Mouse (Mus musculus) heart, embryonic 10.5 days (tissue): ENCODE results near the gene Agmo. TPM values are rescaled to one million over a fixed set of nuclear protein-coding genes. Genes with fewer than 3 reads are reported as not detected.

Source experiments
- DNase-seq: peaks from one replicate; pipeline ENCODE4 v3.0.0-alpha.2; 2017; ENCODE audit warnings: low spot score
- H3K27ac ChIP-seq: fragments of 300-500 bp; sonication (generic); 2 replicates; pipeline ENCODE4 v1.5.1; 2016; ENCODE audit warnings: mild to moderate bottlenecking
- H3K27me3 ChIP-seq: fragments of 300-500 bp; sonication (generic); 2 replicates; pipeline ENCODE4 v1.6.1; 2016; ENCODE audit warnings: mild to moderate bottlenecking; ENCODE audit not compliant: poor library complexity, insufficient read depth, severe bottlenecking
- H3K36me3 ChIP-seq: fragments of 300-500 bp; sonication (generic); 2 replicates; pipeline ENCODE4 v1.6.1; 2016; ENCODE audit warnings: mild to moderate bottlenecking, moderate library complexity
- H3K4me1 ChIP-seq: fragments of 300-500 bp; sonication (generic); 2 replicates; pipeline ENCODE4 v1.6.1; 2016; ENCODE audit warnings: mild to moderate bottlenecking
- H3K4me3 ChIP-seq: fragments of 300-500 bp; sonication (generic); 2 replicates; pipeline ENCODE4 v1.5.1; 2016; ENCODE audit warnings: mild to moderate bottlenecking, moderate library complexity
- H3K9me3 ChIP-seq: fragments of 300-500 bp; sonication (generic); 2 replicates; pipeline ENCODE4 v1.6.1; 2016; ENCODE audit warnings: mild to moderate bottlenecking, moderate library complexity
- WGBS: fragments of 180-500 bp; shearing (Covaris S2); methylation state at CpG from one replicate; pipeline ENCODE4 v1.1.7; 2016; 5-methylcytosine and 5-hydroxymethylcytosine counted together
- polyA plus RNA-seq: library from polyadenylated mRNA; unstranded; fragments of >200 nt; fragmentation: Nextera tagmentation; extraction: Ambion mirVana; gene quantifications from 2 replicates; pipeline ENCODE4 v1.2.1, GENCODE M21; 2016

The Agmo gene
- polyA plus RNA-seq, result 0.53 TPM in 1 of 2 replicates, not detected in the other

DNA sequence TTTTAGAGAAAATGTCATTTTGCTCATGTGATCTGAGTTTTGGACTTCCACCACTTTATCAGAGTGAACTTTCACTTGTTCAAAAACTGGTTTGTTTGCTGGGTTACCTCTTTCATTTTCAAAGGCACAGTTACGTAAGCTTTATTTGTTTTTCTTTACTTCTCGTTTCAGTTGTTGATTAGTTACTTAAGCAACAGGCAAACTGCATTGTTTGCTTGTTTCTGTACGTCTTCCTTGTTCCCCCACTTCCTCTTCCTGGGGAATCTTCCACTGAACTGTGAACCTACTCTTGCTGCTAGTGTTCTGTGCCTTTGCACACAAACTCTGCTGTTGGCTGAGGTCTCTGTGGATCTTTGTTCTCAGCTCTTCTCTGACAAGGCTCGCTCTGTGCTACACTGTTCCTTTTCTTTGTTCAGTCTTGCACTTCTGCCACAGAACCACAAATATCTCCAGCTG is at the start of gene Agmo:
TSS of gene Agmo (plus strand) at position 76 of the 456 bp plus-strand sequence.
- no peaks in the 10 kb centered on the region for H3K4me1 ChIP-seq
- H3K36me3 ChIP-seq, result no peaks in the 10 kb centered on the region
- H3K27ac ChIP-seq, result no peak within 1 kb of the TSS
- 54% methylated on average over 4 of the region's 4 CpGs for WGBS
- H3K9me3 ChIP-seq, result no peaks in the 10 kb centered on the region
- no peak within 1 kb of the TSS for H3K4me3 ChIP-seq
- no peaks in the 10 kb centered on the region for H3K27me3 ChIP-seq
- no peak for DNase-seq

GRCm38 (mm10) chr12:37231119-37231518 is 10.3 kb upstream of the Agmo start:
- H3K4me1 ChIP-seq, result no peaks in the 10 kb centered on the region
- H3K27me3 ChIP-seq, result no peaks in the 10 kb centered on the region
- no peaks in the 10 kb centered on the region for H3K9me3 ChIP-seq
- WGBS, result 61% methylated on average over 1 of the region's 1 CpGs
- H3K4me3 ChIP-seq, result no peak overlapping the region
- no peak for DNase-seq
- H3K27ac ChIP-seq, result no peak overlapping the region
- H3K36me3 ChIP-seq, result no peaks in the 10 kb centered on the region

DNA sequence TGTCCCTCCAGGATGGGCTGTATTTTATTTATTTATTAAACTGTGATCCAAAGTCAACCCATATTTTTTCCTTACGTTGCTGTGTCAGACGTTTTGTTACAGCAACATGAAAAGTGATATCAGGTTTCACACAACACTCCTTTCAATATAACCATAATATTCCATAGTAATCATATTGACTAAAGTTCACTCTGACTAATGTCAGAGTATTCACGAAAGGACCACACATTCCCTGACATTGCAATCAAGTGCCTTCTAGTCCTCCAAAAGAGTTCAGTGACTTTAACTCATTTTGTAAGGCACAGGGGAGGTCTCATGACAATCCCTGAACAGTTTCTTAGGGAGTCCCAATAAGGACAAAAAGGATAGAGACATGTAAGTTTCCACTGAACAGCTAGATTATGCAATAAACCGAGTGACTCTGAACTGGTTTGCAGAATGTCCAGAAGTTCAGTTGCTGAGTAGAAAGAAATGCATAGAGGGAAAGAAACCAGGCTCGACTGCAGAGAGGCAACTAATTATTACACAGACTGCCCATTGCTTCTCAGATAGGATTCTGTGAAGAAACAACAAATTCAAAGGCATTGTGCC is 371 bp upstream of the Agmo start:
- Histone ChIP-seq H3K9me3 (no peaks in the 10 kb centered on the region), H3K4me1 (no peaks in the 10 kb centered on the region), H3K4me3 (no peak overlapping the region), H3K36me3 (no peaks in the 10 kb centered on the region), H3K27me3 (no peaks in the 10 kb centered on the region), H3K27ac (no peak overlapping the region)
- WGBS, result 74% methylated on average over 5 of the region's 5 CpGs
- DNase-seq, result no peak

GRCm38 (mm10) chr12:37242484-37242883 is 1.0 kb downstream of the Agmo start:
- DNase-seq, result no peak
- no peaks in the 10 kb centered on the region for H3K9me3 ChIP-seq
- H3K4me3 ChIP-seq, result no peak overlapping the region
- H3K4me1 ChIP-seq, result no peaks in the 10 kb centered on the region
- H3K36me3 ChIP-seq, result no peaks in the 10 kb centered on the region
- WGBS, result 72% methylated on average over 3 of the region's 3 CpGs
- H3K27me3 ChIP-seq, result no peaks in the 10 kb centered on the region
- no peak overlapping the region for H3K27ac ChIP-seq

DNA sequence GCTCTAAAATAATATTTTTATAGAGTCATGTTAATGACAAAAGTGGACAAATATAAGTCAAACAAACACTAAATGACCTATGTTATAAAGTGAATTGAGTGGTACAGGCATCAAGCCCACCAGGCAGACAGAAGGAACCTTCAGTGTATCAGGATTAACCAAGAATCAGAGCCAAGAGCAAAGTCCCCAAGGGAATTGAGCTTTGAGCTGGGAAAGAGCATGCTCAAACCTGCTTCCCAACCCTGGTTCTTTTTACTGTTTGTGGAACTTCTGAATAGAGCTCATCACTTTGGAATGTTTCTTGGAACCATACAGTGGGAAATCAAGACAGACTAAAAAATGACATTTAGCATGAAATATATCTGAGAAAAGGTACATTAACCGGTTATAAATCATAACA is 3.4 kb downstream of the Agmo start:
- Histone ChIP-seq H3K27ac (no peak overlapping the region), H3K4me1 (no peaks in the 10 kb centered on the region), H3K36me3 (no peaks in the 10 kb centered on the region), H3K27me3 (no peaks in the 10 kb centered on the region), H3K4me3 (no peak overlapping the region), H3K9me3 (no peaks in the 10 kb centered on the region)
- no peak for DNase-seq
- 83% methylated on average over 1 of the region's 1 CpGs for WGBS

DNA sequence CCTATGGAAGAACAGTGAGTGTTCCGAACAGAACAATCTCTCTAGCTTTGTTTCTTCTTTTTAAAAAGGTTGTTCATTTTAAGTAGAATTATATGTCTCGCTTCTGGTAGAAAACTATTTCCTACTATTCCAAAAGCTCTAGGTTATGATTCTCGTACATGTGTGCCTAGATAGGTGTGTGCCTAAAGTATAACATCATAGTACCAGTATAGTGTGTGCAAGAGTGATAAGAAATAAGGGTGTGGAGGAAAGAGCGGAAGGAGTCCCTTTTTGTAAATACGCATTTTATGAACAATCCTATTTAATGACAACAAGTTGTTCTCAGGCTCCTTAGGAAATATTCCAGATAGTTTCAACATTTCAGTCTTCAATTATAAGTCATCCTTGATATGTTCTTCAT is 10.2 kb downstream of the Agmo start:
- no peak overlapping the region for H3K4me3 ChIP-seq
- no peaks in the 10 kb centered on the region for H3K9me3 ChIP-seq
- H3K27ac ChIP-seq, result no peak overlapping the region
- no peaks in the 10 kb centered on the region for H3K36me3 ChIP-seq
- no peaks in the 10 kb centered on the region for H3K27me3 ChIP-seq
- DNase-seq, result no peak
- no peaks in the 10 kb centered on the region for H3K4me1 ChIP-seq
- WGBS, result 83% methylated on average over 5 of the region's 5 CpGs

DNA sequence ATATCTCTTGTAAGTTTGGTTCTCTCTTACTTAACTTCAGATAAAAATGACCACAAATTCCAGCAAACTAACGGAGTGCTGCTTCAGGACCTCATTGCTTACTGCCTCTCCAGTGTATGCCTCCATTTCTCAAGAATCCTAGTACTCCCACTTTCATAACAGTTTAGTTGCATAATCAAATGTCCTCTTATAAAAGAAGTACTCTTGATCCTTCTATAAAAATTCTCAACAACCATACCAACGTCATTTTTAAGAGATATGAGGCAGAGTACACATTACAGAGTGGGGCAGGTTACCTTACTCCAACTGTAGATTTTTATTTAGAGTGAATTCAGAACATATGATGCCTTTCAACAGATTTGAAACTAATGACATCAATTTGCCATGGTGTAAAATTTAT is 15.7 kb downstream of the Agmo start:
- Histone ChIP-seq H3K4me3 (no peak overlapping the region), H3K9me3 (no peaks in the 10 kb centered on the region), H3K27me3 (no peaks in the 10 kb centered on the region), H3K4me1 (no peaks in the 10 kb centered on the region), H3K27ac (no peak overlapping the region), H3K36me3 (no peaks in the 10 kb centered on the region)
- WGBS, result 71% methylated on average over 2 of the region's 2 CpGs
- no peak for DNase-seq

DNA sequence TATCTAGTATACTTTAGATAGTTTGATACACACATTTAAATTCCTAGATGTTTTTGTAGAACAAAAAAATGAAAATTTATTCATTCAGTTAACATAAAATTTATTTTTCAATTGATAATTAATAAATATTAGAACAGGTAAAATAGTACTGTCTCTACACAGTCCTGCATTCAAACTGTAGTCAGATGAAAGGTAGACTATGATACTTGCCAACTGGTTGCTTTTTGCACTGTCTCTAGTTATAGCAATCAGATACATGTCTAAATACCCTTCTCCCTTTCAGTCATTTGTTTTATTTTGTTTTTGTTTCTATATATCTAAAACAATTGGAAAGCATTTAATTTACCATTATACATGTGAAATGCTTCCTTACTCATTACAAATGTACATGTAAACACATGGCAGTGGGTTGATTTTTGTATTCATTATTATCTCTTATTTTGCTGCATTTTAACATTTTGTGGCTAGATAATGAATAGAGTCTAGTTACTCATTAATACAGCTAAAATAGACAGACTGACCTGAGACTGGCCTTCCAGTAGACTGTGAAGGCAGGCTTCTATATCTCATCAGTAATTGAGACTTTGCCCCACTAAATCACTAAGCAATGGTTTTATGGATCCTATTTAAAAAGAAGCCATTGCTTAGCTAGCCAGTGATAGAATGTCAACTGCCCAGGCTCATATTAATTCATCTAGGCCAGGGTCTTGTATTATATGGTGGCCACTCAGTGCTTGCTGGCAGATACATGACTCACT is 18.5 kb downstream of the Agmo start:
- Histone ChIP-seq H3K36me3 (no peaks in the 10 kb centered on the region), H3K4me1 (no peaks in the 10 kb centered on the region), H3K9me3 (no peaks in the 10 kb centered on the region), H3K27me3 (no peaks in the 10 kb centered on the region), H3K4me3 (no peak overlapping the region), H3K27ac (no peak overlapping the region)
- no peak for DNase-seq

DNA sequence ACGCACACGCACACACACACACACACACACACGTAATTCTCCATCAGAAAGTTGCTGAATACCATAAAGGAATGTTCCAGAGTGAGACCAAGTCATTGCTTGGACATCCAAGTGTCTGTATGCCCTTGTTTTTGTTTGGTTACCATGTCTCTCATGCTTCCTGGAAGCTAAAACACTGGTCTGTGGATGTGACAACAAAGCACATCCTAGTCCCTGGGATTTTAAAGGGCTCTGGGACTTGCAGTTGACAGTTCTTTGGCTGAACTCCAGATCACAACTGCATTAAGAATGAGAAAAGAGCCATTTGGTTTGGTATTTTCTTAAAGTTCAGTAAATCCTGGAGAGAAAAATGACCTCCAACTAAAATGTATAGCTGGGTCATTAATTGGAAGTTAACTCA is 22.2 kb downstream of the Agmo start:
- Histone ChIP-seq H3K27me3 (no peaks in the 10 kb centered on the region), H3K27ac (no peak overlapping the region), H3K4me1 (no peaks in the 10 kb centered on the region), H3K9me3 (no peaks in the 10 kb centered on the region), H3K4me3 (no peak overlapping the region), H3K36me3 (no peaks in the 10 kb centered on the region)
- 74% methylated on average over 3 of the region's 3 CpGs for WGBS
- DNase-seq, result no peak

DNA sequence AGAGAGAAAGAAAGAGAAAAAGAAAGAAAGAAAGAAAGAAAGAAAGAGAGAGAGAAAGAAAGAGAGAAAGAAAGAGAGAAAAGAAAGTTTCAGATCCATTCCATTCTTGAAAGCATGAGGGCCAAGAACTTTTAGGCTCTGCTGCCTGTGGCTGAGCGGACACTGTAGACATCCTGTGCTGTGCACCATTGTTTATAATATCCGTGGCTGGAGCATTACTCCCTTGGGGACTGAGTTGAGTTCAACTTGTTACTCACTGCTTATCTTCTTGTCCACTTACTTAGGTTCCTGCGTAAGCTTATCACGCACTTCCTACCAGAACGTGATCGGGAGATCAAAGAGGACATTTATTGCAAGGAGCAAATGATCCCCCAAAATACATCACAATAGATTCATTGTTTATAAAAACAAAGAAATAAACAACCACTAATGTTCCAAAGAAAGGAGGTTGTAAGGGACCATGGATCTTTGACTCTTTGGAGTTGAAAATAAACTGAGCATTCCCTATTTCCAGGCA is 27.3 kb downstream of the Agmo start:
- Histone ChIP-seq H3K27ac (no peak overlapping the region), H3K4me1 (no peaks in the 10 kb centered on the region), H3K9me3 (no peaks in the 10 kb centered on the region), H3K36me3 (no peaks in the 10 kb centered on the region), H3K27me3 (no peaks in the 10 kb centered on the region), H3K4me3 (no peak overlapping the region)
- DNase-seq, result no peak
- WGBS, result 43% methylated on average over 6 of the region's 6 CpGs

- Histone ChIP-seq H3K4me1 (no peaks in the 10 kb centered on the region), H3K4me3 (no peak overlapping the region), H3K36me3 (no peaks in the 10 kb centered on the region), H3K27me3 (no peaks in the 10 kb centered on the region), H3K27ac (no peak overlapping the region), H3K9me3 (no peaks in the 10 kb centered on the region)
- DNase-seq, result no peak
- 79% methylated on average over 3 of the region's 3 CpGs for WGBS
Measured at GRCm38 (mm10) chr12:37272660-37273059, 31.2 kb downstream of the Agmo start.

DNA sequence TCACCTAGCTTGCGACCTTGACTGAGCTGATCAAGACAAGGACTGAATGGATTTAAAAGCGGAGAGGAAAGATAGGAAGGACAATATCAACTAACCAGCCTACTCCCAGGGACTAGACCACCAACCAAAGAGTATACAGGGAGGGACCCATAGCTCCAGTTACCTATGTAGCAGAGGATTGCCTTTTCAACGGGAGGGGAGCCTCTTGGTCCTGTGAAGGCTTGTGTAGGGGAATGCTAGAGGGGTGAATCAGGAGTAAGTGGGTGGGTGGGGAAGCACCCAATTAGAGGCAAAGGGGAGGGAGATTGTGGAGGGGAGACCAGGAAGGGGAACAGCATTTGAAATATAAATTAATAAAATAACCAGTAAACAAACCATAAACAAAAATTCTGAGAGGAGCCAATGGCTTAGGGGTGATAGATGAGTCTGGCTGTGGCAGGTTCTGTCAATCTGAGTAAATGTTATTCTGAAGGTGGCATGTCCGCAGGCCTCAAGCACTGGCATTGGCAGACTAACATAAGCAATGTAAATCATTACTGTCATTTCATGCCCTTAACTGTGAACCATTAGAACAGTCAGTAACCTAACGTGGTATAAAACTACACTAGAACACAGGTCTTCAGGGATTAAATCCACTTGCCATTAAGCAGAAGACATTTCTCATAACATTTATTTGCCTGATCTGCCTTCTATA is 32.7 kb downstream of the Agmo start:
- H3K4me1 ChIP-seq, result no peaks in the 10 kb centered on the region
- H3K27ac ChIP-seq, result no peak overlapping the region
- 74% methylated on average over 5 of the region's 5 CpGs for WGBS

DNA sequence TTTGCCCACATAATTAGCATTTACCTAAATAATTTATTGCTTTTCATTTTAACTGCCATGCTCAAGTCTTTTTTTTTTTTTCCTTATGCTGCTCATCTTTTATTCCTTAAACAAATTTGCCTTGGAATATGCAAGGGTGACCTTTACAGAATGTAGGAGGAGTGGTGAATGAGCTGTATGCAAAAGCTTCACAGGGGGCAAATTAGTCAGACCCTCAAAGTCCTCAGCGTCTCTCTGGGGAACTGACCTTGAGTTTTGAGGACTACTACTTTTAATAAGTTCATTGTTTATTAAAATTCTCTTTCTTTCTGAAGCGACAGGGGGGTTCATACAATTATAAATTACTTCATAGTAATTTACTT is 33.2 kb downstream of the Agmo start:
- no peaks in the 10 kb centered on the region for H3K4me1 ChIP-seq
- H3K27ac ChIP-seq, result no peak overlapping the region
- 40% methylated on average over 2 of the region's 2 CpGs for WGBS
- H3K9me3 ChIP-seq, result no peaks in the 10 kb centered on the region
- no peak for DNase-seq
- H3K27me3 ChIP-seq, result no peaks in the 10 kb centered on the region
- no peak overlapping the region for H3K4me3 ChIP-seq
- no peaks in the 10 kb centered on the region for H3K36me3 ChIP-seq

More for the DNA sequence above, 32.7 kb downstream of the Agmo start:
- no peaks in the 10 kb centered on the region for H3K9me3 ChIP-seq
- no peaks in the 10 kb centered on the region for H3K36me3 ChIP-seq
- H3K27me3 ChIP-seq, result no peaks in the 10 kb centered on the region
- DNase-seq, result no peak
- H3K4me3 ChIP-seq, result no peak overlapping the region
